Mouse (Mus musculus) liver, adult 2 months (tissue): ENCODE measurements around the gene Vamp5.

Experiments used
- CTCF ChIP-seq: fragments of 200-500 bp; IDR thresholded peaks from 2 replicates; pipeline ENCODE4 v1.5.1; 2011; ENCODE audit warnings: low read depth, low read length, control low read depth
- POLR2A ChIP-seq: fragments of 200-500 bp; IDR thresholded peaks from 2 replicates; pipeline ENCODE4 v1.6.1; 2011; ENCODE audit warnings: low read length, control low read depth; ENCODE audit not compliant: insufficient read depth; ENCODE audit errors: extremely low read depth

- no peak for TF ChIP-seq CTCF
- TF ChIP-seq POLR2A, result no peak
Measured at GRCm38 (mm10) chr6:72366304-72366703, 14.0 kb downstream of the Vamp5 start.
